Mouse (Mus musculus) neural tube, embryonic 14.5 days (tissue): ENCODE data around the gene Vps13d. TPM values are rescaled to one million over a fixed set of nuclear protein-coding genes. Genes with fewer than 3 reads are reported as not detected.

Experiments used
- ATAC-seq: fragments of 200-750 bp; cut with Nextera tagmentation; 2 replicates; pipeline ENCODE4 v1.8.0; 2017; ENCODE audit warnings: low read depth, mild to moderate bottlenecking, moderate TSS enrichment, moderate library complexity
- H3K27ac ChIP-seq: fragments of 300-500 bp; sonication (generic); 2 replicates; pipeline ENCODE4 v1.5.1; 2014; ENCODE audit warnings: low read depth, mild to moderate bottlenecking, control low read depth, low read length, moderate library complexity, mixed read lengths
- H3K27me3 ChIP-seq: fragments of 300-500 bp; sonication (generic); 2 replicates; pipeline ENCODE4 v1.6.1; 2014; ENCODE audit warnings: low read length; ENCODE audit not compliant: control insufficient read depth, insufficient read depth
- H3K36me3 ChIP-seq: fragments of 300-500 bp; sonication (generic); 2 replicates; pipeline ENCODE4 v1.6.1; 2014; ENCODE audit warnings: low read length, mixed read lengths; ENCODE audit not compliant: control insufficient read depth, insufficient read depth
- H3K4me1 ChIP-seq: fragments of 300-500 bp; sonication (generic); 2 replicates; pipeline ENCODE4 v1.6.1; 2014; ENCODE audit warnings: low read length; ENCODE audit not compliant: control insufficient read depth, insufficient read depth
- H3K4me2 ChIP-seq: fragments of 300-500 bp; sonication (generic); 2 replicates; pipeline ENCODE4 v1.6.1; 2014; ENCODE audit warnings: mild to moderate bottlenecking, low read depth, low read length, control low read depth
- H3K4me3 ChIP-seq: fragments of 300-500 bp; sonication (generic); 2 replicates; pipeline ENCODE4 v1.5.1; 2014; ENCODE audit warnings: low read depth, low read length, control low read depth, mixed read lengths
- H3K9ac ChIP-seq: fragments of 300-500 bp; sonication (generic); replicated peaks from 2 replicates; pipeline ENCODE4 v1.6.1; 2014; ENCODE audit warnings: low read depth, mild to moderate bottlenecking, control low read depth, low read length, mixed read lengths
- H3K9me3 ChIP-seq: fragments of 300-500 bp; sonication (generic); 2 replicates; pipeline ENCODE4 v1.6.1; 2016; ENCODE audit warnings: low read length; ENCODE audit not compliant: control insufficient read depth
- WGBS: fragments of 180-500 bp; shearing (Covaris S2); extraction: QIAGEN DNeasy Blood & Tissue Kit; methylation state at CpG from one replicate; pipeline ENCODE4 v1.1.7; 2014; 5-methylcytosine and 5-hydroxymethylcytosine counted together
- polyA plus RNA-seq: library from polyadenylated mRNA; unstranded; fragments of >200 nt; fragmentation: Nextera tagmentation; extraction: Ambion mirVana; gene quantifications from 2 replicates; pipeline ENCODE4 v1.2.1, GENCODE M21; 2014

Vps13d gene
- polyA plus RNA-seq, 1 experiment from 2014 or later = 12.9 TPM

- Histone ChIP-seq H3K36me3 (peaks cover 51% of the 10 kb centered on the region), H3K4me3 (no peak overlapping the region), H3K4me1 (no peaks in the 10 kb centered on the region), H3K4me2 (no peak overlapping the region), H3K9me3 (no peaks in the 10 kb centered on the region), H3K9ac (no peak overlapping the region), H3K27ac (no peak overlapping the region), H3K27me3 (no peaks in the 10 kb centered on the region)
- 92% methylated on average over 6 of the region's 6 CpGs for whole genome bisulfite sequencing
- ATAC-seq = no peak
Observed at GRCm38 (mm10) chr4:145110736-145111135, 84.1 kb downstream of the Vps13d start.

GRCm38 (mm10) chr4:145106796-145107195 is 88.0 kb downstream of the Vps13d start:
- Histone ChIP-seq H3K4me2 (no peak overlapping the region), H3K4me1 (no peaks in the 10 kb centered on the region), H3K27ac (no peak overlapping the region), H3K36me3 (peaks cover 56% of the 10 kb centered on the region), H3K9me3 (no peaks in the 10 kb centered on the region), H3K9ac (no peak overlapping the region), H3K27me3 (no peaks in the 10 kb centered on the region), H3K4me3 (no peak overlapping the region)
- WGBS = 76% methylated on average over 6 of the region's 6 CpGs
- no peak for ATAC-seq

- ATAC-seq = no peak
- Histone ChIP-seq H3K4me2 (no peak overlapping the region), H3K9me3 (no peaks in the 10 kb centered on the region), H3K27ac (no peak overlapping the region), H3K4me1 (no peaks in the 10 kb centered on the region), H3K9ac (no peak overlapping the region), H3K36me3 (peaks cover 49% of the 10 kb centered on the region), H3K27me3 (no peaks in the 10 kb centered on the region), H3K4me3 (no peak overlapping the region)
- 65% methylated on average over 6 of the region's 6 CpGs for WGBS
Observed at GRCm38 (mm10) chr4:145105319-145105718, 89.5 kb downstream of the Vps13d start.

- Histone ChIP-seq H3K4me3 (no peak overlapping the region), H3K9ac (no peak overlapping the region), H3K27ac (no peak overlapping the region), H3K9me3 (no peaks in the 10 kb centered on the region), H3K4me2 (no peak overlapping the region), H3K27me3 (no peaks in the 10 kb centered on the region), H3K4me1 (no peaks in the 10 kb centered on the region), H3K36me3 (peaks cover 49% of the 10 kb centered on the region)
- ATAC-seq = peak; percentile 21; the same call in 1 of the 2 replicates
- WGBS = 26% methylated on average over 2 of the region's 2 CpGs
Observed at GRCm38 (mm10) chr4:145104917-145105316, 89.9 kb downstream of the Vps13d start.

DNA sequence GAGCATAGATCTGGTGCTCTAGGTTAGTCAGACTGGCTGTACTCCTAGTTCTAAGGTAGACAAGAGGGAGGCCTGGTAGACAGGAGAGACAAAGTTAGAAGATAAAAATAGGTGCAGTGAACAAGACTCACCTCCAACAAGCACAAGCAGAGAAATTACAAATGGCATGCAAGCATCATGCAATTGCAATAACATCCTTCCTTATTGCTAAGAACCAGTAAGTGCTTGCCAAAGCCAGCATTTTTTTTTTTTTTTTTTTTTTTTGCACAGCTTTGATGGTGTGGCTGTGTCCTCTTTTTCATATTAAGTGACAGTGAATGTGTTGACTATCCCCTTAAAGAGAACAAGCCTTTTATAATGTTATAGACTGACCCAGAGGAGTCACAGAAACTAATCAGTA is 91.2 kb downstream of the Vps13d start:
- Histone ChIP-seq H3K4me2 (no peak overlapping the region), H3K4me1 (no peaks in the 10 kb centered on the region), H3K36me3 (peaks cover 51% of the 10 kb centered on the region), H3K9me3 (no peaks in the 10 kb centered on the region), H3K4me3 (no peak overlapping the region), H3K9ac (no peak overlapping the region), H3K27me3 (no peaks in the 10 kb centered on the region), H3K27ac (no peak overlapping the region)
- ATAC-seq = no peak

DNA sequence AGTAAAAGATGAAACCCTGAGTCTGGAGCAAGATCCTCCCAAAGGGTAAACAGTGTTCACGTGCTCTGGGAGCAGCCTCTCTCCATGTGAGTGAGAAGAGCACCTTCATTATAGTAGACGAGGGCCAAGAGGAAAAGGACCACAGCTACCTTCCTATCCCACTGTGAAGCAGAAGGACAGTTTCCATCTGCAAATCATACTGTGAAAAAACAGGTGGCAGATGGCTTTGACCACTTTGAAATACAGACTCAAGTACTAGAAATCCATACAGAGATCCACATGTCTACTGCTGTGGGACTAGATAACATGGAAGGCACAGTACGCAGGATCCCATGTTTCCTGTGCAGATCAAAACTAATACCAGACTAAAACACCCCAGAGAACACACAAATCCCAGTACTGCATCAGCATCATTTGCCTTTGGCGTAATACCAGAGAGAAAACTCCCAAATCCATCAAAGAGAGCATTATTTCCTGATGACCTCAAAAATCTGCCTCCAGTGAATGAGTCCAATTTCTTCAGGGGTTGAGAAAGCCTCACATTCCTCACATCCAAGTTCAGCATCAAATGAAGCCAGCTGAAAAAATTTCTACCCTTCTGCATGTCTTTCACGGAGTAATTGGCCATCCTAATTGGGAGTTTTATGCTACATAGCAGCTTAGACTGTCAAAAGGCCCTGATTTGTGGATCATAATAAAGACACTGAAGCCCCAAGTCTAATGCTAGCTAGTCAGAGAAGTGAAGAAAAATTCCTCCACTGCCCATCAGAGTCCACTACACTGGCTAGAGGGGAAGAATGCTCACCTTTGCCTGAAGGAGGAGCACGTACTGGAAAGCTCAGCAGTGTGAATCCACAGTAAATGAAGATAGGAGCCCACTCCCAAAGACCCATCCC is 92.7 kb downstream of the Vps13d start:
- H3K4me3 ChIP-seq = no peak overlapping the region
- 85% methylated on average over 6 of the region's 6 CpGs for WGBS
- ATAC-seq = no peak
- no peak overlapping the region for H3K9ac ChIP-seq
- no peaks in the 10 kb centered on the region for H3K4me1 ChIP-seq
- no peak overlapping the region for H3K27ac ChIP-seq
- H3K27me3 ChIP-seq = no peaks in the 10 kb centered on the region
- H3K36me3 ChIP-seq = peaks cover 55% of the 10 kb centered on the region
- H3K4me2 ChIP-seq = no peak overlapping the region
- no peaks in the 10 kb centered on the region for H3K9me3 ChIP-seq

GRCm38 (mm10) chr4:145099853-145100252 is 95.0 kb downstream of the Vps13d start:
- H3K36me3 ChIP-seq = peaks cover 49% of the 10 kb centered on the region
- H3K4me2 ChIP-seq = no peak overlapping the region
- no peak overlapping the region for H3K9ac ChIP-seq
- no peaks in the 10 kb centered on the region for H3K9me3 ChIP-seq
- no peak overlapping the region for H3K4me3 ChIP-seq
- no peak overlapping the region for H3K27ac ChIP-seq
- 80% methylated on average over 6 of the region's 6 CpGs for WGBS
- no peaks in the 10 kb centered on the region for H3K4me1 ChIP-seq
- no peak for ATAC-seq
- no peaks in the 10 kb centered on the region for H3K27me3 ChIP-seq

- H3K27me3 ChIP-seq = no peaks in the 10 kb centered on the region
- no peak overlapping the region for H3K27ac ChIP-seq
- no peak for ATAC-seq
- peaks cover 49% of the 10 kb centered on the region for H3K36me3 ChIP-seq
- no peaks in the 10 kb centered on the region for H3K4me1 ChIP-seq
- no peaks in the 10 kb centered on the region for H3K9me3 ChIP-seq
- 92% methylated on average over 1 of the region's 1 CpGs for WGBS
- H3K4me3 ChIP-seq = no peak overlapping the region
- no peak overlapping the region for H3K9ac ChIP-seq
- no peak overlapping the region for H3K4me2 ChIP-seq
Observed at GRCm38 (mm10) chr4:145099344-145099743, 95.5 kb downstream of the Vps13d start.

- no peak for ATAC-seq
- peaks cover 53% of the 10 kb centered on the region for H3K36me3 ChIP-seq
- 97% methylated on average over 3 of the region's 3 CpGs for WGBS
- no peak overlapping the region for H3K9ac ChIP-seq
- no peaks in the 10 kb centered on the region for H3K4me1 ChIP-seq
- no peaks in the 10 kb centered on the region for H3K27me3 ChIP-seq
- H3K4me2 ChIP-seq = no peak overlapping the region
- H3K9me3 ChIP-seq = no peaks in the 10 kb centered on the region
- no peak overlapping the region for H3K4me3 ChIP-seq
- no peak overlapping the region for H3K27ac ChIP-seq
Observed at GRCm38 (mm10) chr4:145097974-145098373, 96.8 kb downstream of the Vps13d start.
